Mouse (Mus musculus) c-Kit-negative CD71-positive TER-119-positive erythroid progenitor cells, embryonic 14.5 days (primary cell): ENCODE results near the gene Fbxw7.

ENCODE experiments used
- DNase-seq: peaks from one replicate; pipeline ENCODE4 v3.0.0-alpha.2; 2013; ENCODE audit warnings: low read depth, low spot score

Fbxw7 gene

GRCm38 (mm10) chr3:84889648-84890047 lies 74.6 kb downstream of the Fbxw7 start:
- no peak for DNase-seq

GRCm38 (mm10) chr3:84890983-84891382 lies 75.9 kb downstream of the Fbxw7 start:
- DNase-seq, result no peak

GRCm38 (mm10) chr3:84897952-84898351 lies 82.9 kb downstream of the Fbxw7 start:
- no peak for DNase-seq

GRCm38 (mm10) chr3:84906528-84906927 lies 91.5 kb downstream of the Fbxw7 start:
- DNase-seq, result no peak

- DNase-seq, result no peak
These were observed 99.2 kb downstream of the Fbxw7 start for GRCm38 (mm10) chr3:84914284-84914683.

GRCm38 (mm10) chr3:84917903-84918679 lies 103.0 kb downstream of the Fbxw7 start:
- DNase-seq, result no peak

GRCm38 (mm10) chr3:84921704-84922420 lies 106.8 kb downstream of the Fbxw7 start:
- no peak for DNase-seq

GRCm38 (mm10) chr3:84923256-84923655 lies 108.2 kb downstream of the Fbxw7 start:
- no peak for DNase-seq

GRCm38 (mm10) chr3:84923670-84924069 lies 108.6 kb downstream of the Fbxw7 start:
- no peak for DNase-seq

- no peak for DNase-seq
These were observed 110.2 kb downstream of the Fbxw7 start for GRCm38 (mm10) chr3:84925229-84925628.

- no peak for DNase-seq
These were observed 111.1 kb downstream of the Fbxw7 start for GRCm38 (mm10) chr3:84926140-84926539.

GRCm38 (mm10) chr3:84927168-84927794 lies 112.2 kb downstream of the Fbxw7 start:
- DNase-seq, result no peak

- DNase-seq, result no peak
These were observed 112.8 kb downstream of the Fbxw7 start for GRCm38 (mm10) chr3:84927901-84928300.

- no peak for DNase-seq
These were observed 114.1 kb downstream of the Fbxw7 start for GRCm38 (mm10) chr3:84929171-84929570.

- no peak for DNase-seq
These were observed 115.6 kb downstream of the Fbxw7 start for GRCm38 (mm10) chr3:84930683-84931082.

GRCm38 (mm10) chr3:84935729-84936128 lies 120.7 kb downstream of the Fbxw7 start:
- no peak for DNase-seq

- DNase-seq, result no peak
These were observed 121.2 kb downstream of the Fbxw7 start for GRCm38 (mm10) chr3:84936252-84936651.

GRCm38 (mm10) chr3:84936956-84937355 lies 121.9 kb downstream of the Fbxw7 start:
- no peak for DNase-seq

- no peak for DNase-seq
These were observed 122.6 kb downstream of the Fbxw7 start for GRCm38 (mm10) chr3:84937360-84938355.

- no peak for DNase-seq
These were observed 129.9 kb downstream of the Fbxw7 start for GRCm38 (mm10) chr3:84944933-84945332.

GRCm38 (mm10) chr3:84946381-84946780 lies 131.3 kb downstream of the Fbxw7 start:
- no peak for DNase-seq
